Mouse (Mus musculus): Measurements from ENCODE around the gene Spice1. TPM values are rescaled to one million over a fixed set of nuclear protein-coding genes. Genes with fewer than 3 reads are reported as not detected.

Gene Spice1
- polyA plus RNA-seq, 2 experiments = 4.8 to 8.3 TPM

DNA sequence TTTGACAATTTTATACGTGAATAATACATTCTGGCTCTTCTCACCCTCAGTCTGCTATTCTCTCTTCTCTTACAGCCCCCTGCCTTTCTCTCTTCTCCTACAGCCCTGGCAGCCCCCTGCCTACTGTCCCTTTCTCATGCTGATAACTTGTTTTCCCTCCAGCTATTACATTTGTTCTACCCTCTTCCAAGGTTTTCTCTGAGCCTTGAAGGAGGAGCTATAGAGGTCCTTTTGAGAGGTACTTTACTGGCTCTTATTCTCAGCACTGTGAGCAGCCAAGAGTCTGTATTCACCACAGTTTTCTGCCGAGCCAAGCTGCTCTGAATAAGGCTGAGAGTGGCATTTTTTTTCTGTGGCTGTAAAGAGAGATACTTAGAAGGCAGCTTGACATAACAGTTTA is 36.6 kb downstream of the Spice1 start:
- Histone ChIP-seq H3K27ac (no peak overlapping the region), H3K9ac (replicated peaks) (no peak overlapping the region), H3K4me1 (replicated peaks; ENCODE audit: control insufficient read depth in 2 of 2, insufficient read depth in 2 of 2, low read length in 1 of 2) (no peaks in the 10 kb centered on the region), H3K27me3 (ENCODE audit: control insufficient read depth, insufficient read depth, low read length) (no peaks in the 10 kb centered on the region), H3K9me3 (ENCODE audit: control insufficient read depth, low read length) (no peaks in the 10 kb centered on the region), H3K4me2 (ENCODE audit: low read depth) (no peak overlapping the region), H3K4me3 (ENCODE audit: insufficient read depth in 1 of 2, low read depth in 2 of 2, low read length in 2 of 2) (no peak overlapping the region), H3K36me3 (replicated peaks; ENCODE audit: control insufficient read depth, insufficient read depth, low read depth) (peaks cover 4% of the 10 kb centered on the region)
- DNase-seq (ENCODE audit: low read depth in 3 of 3, low spot score in 3 of 3) = no peak
- 41% methylated on average over 2 of the region's 2 CpGs for WGBS (ENCODE audit: insufficient replicate concordance)
- TF ChIP-seq CTCF (IDR thresholded peaks at IDR 0.05; ENCODE audit: low read depth) (no peak), EP300 (IDR thresholded peaks at IDR 0.05; ENCODE audit: low read depth) (no peak)
- ATAC-seq (ENCODE audit: insufficient read depth) = no peak

DNA sequence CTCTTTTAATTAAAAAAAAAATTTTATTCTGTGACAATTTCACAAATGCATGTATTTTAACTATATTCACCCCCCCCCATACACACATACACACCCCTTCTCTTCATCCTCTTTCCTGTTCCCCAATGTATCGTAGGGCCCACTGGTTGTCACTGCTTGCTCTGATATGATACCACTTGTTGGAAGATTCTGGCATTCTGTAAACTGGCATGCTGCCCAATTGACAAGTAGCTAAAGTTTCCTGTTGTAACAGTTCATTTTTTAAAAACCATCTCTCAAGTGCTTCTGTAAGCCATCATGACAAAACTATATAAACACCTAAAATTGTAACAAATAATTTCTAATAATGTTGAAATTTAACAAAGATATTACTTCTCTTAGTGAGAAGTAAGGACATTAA is 37.3 kb downstream of the Spice1 start:
- no peaks in the 10 kb centered on the region for H3K4me1 ChIP-seq (replicated peaks; ENCODE audit: control insufficient read depth in 2 of 2, insufficient read depth in 2 of 2, low read length in 1 of 2)
- no peaks in the 10 kb centered on the region for H3K9me3 ChIP-seq (ENCODE audit: control insufficient read depth, low read length)
- H3K27ac ChIP-seq = no peak overlapping the region
- H3K36me3 ChIP-seq (replicated peaks; ENCODE audit: control insufficient read depth, insufficient read depth, low read depth) = peaks cover 3% of the 10 kb centered on the region
- DNase-seq (ENCODE audit: low read depth in 3 of 3, low spot score in 3 of 3) (no peak), ATAC-seq (ENCODE audit: insufficient read depth) (no peak)
- TF ChIP-seq EP300 (IDR thresholded peaks at IDR 0.05; ENCODE audit: low read depth) (no peak), CTCF (IDR thresholded peaks at IDR 0.05; ENCODE audit: low read depth) (no peak)
- H3K27me3 ChIP-seq (ENCODE audit: control insufficient read depth, insufficient read depth, low read length) = no peaks in the 10 kb centered on the region
- H3K4me2 ChIP-seq (ENCODE audit: low read depth) = no peak overlapping the region
- H3K4me3 ChIP-seq (ENCODE audit: insufficient read depth in 1 of 2, low read depth in 2 of 2, low read length in 2 of 2) = no peak overlapping the region
- WGBS (ENCODE audit: insufficient replicate concordance) = 71% methylated on average over 1 of the region's 1 CpGs
- no peak overlapping the region for H3K9ac ChIP-seq (replicated peaks)

DNA sequence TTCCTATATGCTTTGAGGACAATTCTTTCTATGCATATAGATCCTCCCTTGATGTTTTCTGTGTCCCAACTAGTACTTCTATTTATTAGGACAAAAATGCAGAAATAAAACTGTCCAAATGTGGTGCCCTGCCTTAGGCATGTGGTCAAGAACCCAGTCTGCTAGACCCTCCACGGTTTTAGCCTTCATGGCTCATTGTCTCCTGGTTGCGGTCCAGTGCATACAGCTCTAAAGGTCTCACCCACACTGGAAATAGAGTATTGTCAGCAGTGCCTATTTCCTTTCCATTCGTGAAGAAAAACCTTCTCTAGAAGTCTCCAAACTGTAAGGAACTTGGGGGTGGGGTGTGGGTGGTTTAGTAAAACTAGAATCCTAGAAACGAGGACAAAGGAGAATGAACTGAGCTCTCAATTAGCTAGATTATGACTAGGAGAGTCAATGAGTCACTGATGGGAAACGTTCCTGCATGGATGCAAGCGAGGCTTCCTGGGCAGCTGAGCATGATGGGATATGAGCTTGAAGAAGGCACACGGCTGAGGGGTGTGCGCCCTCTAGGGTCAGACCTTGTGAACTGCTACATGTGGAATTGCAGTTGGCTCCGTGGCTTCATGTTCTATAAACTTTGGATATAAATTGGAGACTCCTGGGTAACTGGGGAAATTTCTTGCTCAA is 45.1 kb downstream of the Spice1 start:
- Histone ChIP-seq H3K27ac (no peak overlapping the region), H3K4me3 (ENCODE audit: insufficient read depth in 1 of 2, low read depth in 2 of 2, low read length in 2 of 2) (no peak overlapping the region), H3K9ac (replicated peaks) (no peak overlapping the region), H3K9me3 (ENCODE audit: control insufficient read depth, low read length) (no peaks in the 10 kb centered on the region), H3K4me2 (ENCODE audit: low read depth) (peak overlapping the region; percentile 28), H3K36me3 (replicated peaks; ENCODE audit: control insufficient read depth, insufficient read depth, low read depth) (no peaks in the 10 kb centered on the region), H3K27me3 (ENCODE audit: control insufficient read depth, insufficient read depth, low read length) (no peaks in the 10 kb centered on the region), H3K4me1 (replicated peaks; ENCODE audit: control insufficient read depth in 2 of 2, insufficient read depth in 2 of 2, low read length in 1 of 2) (peaks cover 0 to 2% of the 10 kb centered on the region in 2 experiments; a peak in 2 of 4 replicates)
- ATAC-seq (ENCODE audit: insufficient read depth) = 0 out of 2 replicates have a peak, but pooled peaks have one; percentile 9
- peak; percentile 24 to 33 (median 32) for DNase-seq (ENCODE audit: low read depth in 3 of 3, low spot score in 3 of 3)
- TF ChIP-seq EP300 (IDR thresholded peaks at IDR 0.05; ENCODE audit: low read depth) (no peak), CTCF (IDR thresholded peaks at IDR 0.05; ENCODE audit: low read depth) (peak; percentile 92)
- WGBS (ENCODE audit: insufficient replicate concordance) = 35% methylated on average over 9 of the region's 9 CpGs

GRCm38 (mm10) chr16:44394577-44395243 is 47.8 kb downstream of the Spice1 start, which contains the start of gene Cfap44:
Gene Cfap44, plus strand, starts transcription at chr16:44394796.
- Histone ChIP-seq H3K4me2 (ENCODE audit: low read depth) (peak within 1 kb of the TSS; percentile 21), H3K4me3 (ENCODE audit: insufficient read depth in 1 of 2, low read depth in 2 of 2, low read length in 2 of 2) (peak within 1 kb of the TSS in 1 of 2 experiments; percentile 17; a peak in 2 of 4 replicates), H3K9me3 (ENCODE audit: control insufficient read depth, low read length) (no peaks in the 10 kb centered on the region), H3K4me1 (replicated peaks; ENCODE audit: control insufficient read depth in 2 of 2, insufficient read depth in 2 of 2, low read length in 1 of 2) (peaks cover 0 to 6% of the 10 kb centered on the region in 2 experiments; a peak in 2 of 4 replicates), H3K9ac (replicated peaks) (no peak within 1 kb of the TSS), H3K27me3 (ENCODE audit: control insufficient read depth, insufficient read depth, low read length) (no peaks in the 10 kb centered on the region), H3K27ac (no peak within 1 kb of the TSS), H3K36me3 (replicated peaks; ENCODE audit: control insufficient read depth, insufficient read depth, low read depth) (no peaks in the 10 kb centered on the region)
- ATAC-seq (ENCODE audit: insufficient read depth) = peak; percentile 61
- DNase-seq (ENCODE audit: low read depth in 3 of 3, low spot score in 3 of 3) = peak; percentile 45 to 51 (median 50)
- WGBS (ENCODE audit: insufficient replicate concordance) = 6% methylated on average over 17 of the region's 17 CpGs
- TF ChIP-seq EP300 (IDR thresholded peaks at IDR 0.05; ENCODE audit: low read depth) = no peak
- TF ChIP-seq CTCF (IDR thresholded peaks at IDR 0.05; ENCODE audit: low read depth) = peak; percentile 20; the same call in 1 of the 2 replicates

DNA sequence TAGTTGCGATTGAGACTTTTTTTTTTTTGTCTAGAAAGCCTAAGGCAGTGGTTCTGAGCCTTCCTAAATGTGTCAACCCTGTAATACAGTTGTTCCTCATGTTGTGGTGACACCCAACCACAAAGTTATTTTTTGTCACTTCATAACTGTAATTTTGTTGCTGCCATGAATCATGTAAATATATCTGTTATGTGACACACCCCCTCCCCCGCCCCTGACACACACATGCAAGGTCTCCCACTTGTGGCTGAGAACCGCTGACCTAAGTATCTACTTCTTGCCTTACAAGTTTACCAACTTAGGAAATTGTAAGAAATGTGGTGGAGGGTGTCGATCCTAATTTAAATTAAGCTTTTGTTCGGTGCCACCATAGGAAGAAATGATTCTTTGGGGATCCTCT is 58.0 kb downstream of the Spice1 start:
- DNase-seq (ENCODE audit: low read depth in 3 of 3, low spot score in 3 of 3) (no peak), ATAC-seq (ENCODE audit: insufficient read depth) (no peak)
- TF ChIP-seq EP300 (IDR thresholded peaks at IDR 0.05; ENCODE audit: low read depth) (no peak), CTCF (IDR thresholded peaks at IDR 0.05; ENCODE audit: low read depth) (no peak)
- Histone ChIP-seq H3K4me3 (ENCODE audit: insufficient read depth in 1 of 2, low read depth in 2 of 2, low read length in 2 of 2) (no peak overlapping the region), H3K9me3 (ENCODE audit: control insufficient read depth, low read length) (no peaks in the 10 kb centered on the region), H3K27ac (no peak overlapping the region), H3K36me3 (replicated peaks; ENCODE audit: control insufficient read depth, insufficient read depth, low read depth) (no peaks in the 10 kb centered on the region), H3K27me3 (ENCODE audit: control insufficient read depth, insufficient read depth, low read length) (no peaks in the 10 kb centered on the region), H3K4me1 (replicated peaks; ENCODE audit: control insufficient read depth in 2 of 2, insufficient read depth in 2 of 2, low read length in 1 of 2) (no peaks in the 10 kb centered on the region), H3K4me2 (ENCODE audit: low read depth) (no peak overlapping the region), H3K9ac (replicated peaks) (no peak overlapping the region)
- WGBS (ENCODE audit: insufficient replicate concordance) = 66% methylated on average over 5 of the region's 5 CpGs
